Mouse (Mus musculus) hematopoietic stem cell, adult 5-6 weeks (primary cell): ENCODE results near the gene Arxes2. TPM values are rescaled to one million over a fixed set of nuclear protein-coding genes. Genes with fewer than 3 reads are reported as not detected.

ENCODE experiments used
- ATAC-seq, 2 experiments: fragments of 125-278 bp in 1 of 2; replicated peaks in 1 of 2; 2 replicates each; pipeline ENCODE4 v1.8.0; 2016 to 2017; ENCODE audit warnings: inconsistent platforms in 2 of 2, mild to moderate bottlenecking in 2 of 2, moderate number of reproducible peaks in 2 of 2, low read depth in 1 of 2, moderate TSS enrichment in 1 of 2; ENCODE audit not compliant: low FRiP score in 2 of 2, poor library complexity in 2 of 2, severe bottlenecking in 2 of 2, insufficient read depth in 1 of 2, low TSS enrichment in 1 of 2
- total RNA-seq: library from RNA; stranded (forward); fragments of 172-1452, 232-1000 nt; gene quantifications from 2 replicates; pipeline ENCODE4 v1.2.3, GENCODE M21; 2017

Gene Arxes2
- 1.4 and 4.7 TPM in 2 replicates for total RNA-seq

DNA sequence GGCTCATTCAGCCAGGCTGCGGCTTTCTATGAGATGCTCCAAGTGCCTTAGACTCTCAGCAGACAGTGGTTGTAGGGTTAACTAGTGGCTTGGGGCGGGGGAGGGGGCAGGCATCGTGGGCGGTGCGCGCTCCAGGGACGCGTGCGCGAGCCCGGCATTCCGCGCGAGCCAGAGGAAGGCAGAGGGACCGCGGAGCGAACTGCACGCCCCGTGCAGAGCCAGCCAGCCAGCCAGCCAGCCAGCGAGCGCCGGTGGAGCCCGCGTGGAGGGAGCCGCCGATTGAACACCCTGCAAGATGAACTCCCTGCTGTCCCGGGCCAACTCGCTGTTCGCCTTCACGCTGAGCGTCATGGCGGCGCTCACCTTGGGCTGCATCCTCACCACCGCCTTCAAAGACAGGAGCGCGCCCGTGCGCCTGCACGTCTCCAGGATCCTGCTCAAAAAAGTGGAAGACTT, at the start of gene Arxes2:
Gene Arxes2, plus strand, starts transcription at position 161 of the 456 bp plus-strand sequence.
- peak; percentile 58 to 61 for ATAC-seq

- no peak for ATAC-seq
These were observed 44.8 kb upstream of the Arxes2 start for GRCm38 (mm10) chrX:135948699-135949437.

- no peak for ATAC-seq
These were observed 36.5 kb upstream of the Arxes2 start for GRCm38 (mm10) chrX:135956988-135957690.

GRCm38 (mm10) chrX:135957691-135958081, 35.9 kb upstream of the Arxes2 start:
- ATAC-seq: no peak

- no peak for ATAC-seq
These were observed 34.9 kb upstream of the Arxes2 start for GRCm38 (mm10) chrX:135958589-135959225.

DNA sequence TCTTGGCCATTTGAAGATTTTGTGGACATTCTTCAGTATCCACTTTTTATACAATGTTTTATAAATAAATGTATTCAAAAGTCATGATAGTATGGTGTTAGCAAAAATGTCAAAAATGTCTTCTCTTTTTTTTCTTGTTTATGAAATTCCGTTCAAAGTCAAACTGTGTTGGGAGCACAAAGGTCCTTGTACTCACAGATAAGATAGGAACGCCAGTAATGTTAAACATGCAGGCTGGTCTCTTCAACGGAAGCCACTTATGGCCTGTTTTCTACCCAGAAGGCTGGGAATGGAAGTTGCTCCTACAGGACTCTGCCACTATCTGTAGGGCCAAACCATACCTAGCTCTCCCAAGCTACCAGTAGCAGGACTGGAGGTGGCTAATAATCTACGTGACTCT, 34.1 kb upstream of the Arxes2 start:
- ATAC-seq: no peak

DNA sequence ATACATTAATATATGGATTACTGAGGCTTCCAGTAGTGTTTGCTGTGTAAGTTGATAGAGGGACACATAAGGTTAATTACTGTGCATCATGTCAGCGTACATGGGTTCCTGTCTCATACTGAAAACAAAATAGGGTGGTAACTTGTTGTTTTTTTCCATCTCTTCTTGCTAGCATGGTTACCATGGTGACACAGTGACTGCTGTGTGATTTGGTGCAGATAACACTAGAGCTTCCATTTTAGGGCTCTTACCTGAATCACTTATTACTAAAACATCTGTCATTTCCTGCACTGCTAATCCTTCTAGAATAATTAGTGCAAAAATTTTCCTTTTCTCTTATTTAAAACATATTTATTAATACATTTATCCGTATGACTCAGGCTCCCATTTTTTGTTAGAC, 31.3 kb upstream of the Arxes2 start:
- ATAC-seq: no peak

DNA sequence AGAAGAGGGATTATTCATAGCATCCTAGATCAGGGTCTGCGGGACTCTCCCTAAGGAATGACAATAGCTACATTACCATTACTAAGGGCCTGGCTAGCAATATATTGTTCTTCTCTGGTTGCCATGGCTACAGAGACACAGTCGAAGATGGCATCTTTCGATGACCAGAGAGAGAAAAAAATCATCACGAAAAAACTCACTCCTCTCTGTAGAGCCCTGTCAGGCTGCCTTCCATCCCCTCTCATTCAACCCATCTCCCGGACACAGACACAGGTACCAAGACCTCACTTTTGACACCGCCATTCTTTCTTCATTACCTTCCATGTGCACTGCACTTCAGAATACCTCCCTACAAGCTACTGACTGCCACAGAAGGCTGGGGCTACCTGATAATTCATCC, 30.5 kb upstream of the Arxes2 start:
- no peak for ATAC-seq

- 0 out of 4 replicates have a peak, but pooled peaks of 1 of the 2 experiments have one; percentile 67 for ATAC-seq
These were observed 30.0 kb upstream of the Arxes2 start for GRCm38 (mm10) chrX:135963629-135964028.

GRCm38 (mm10) chrX:135973597-135974423, 19.8 kb upstream of the Arxes2 start:
- no peak for ATAC-seq

DNA sequence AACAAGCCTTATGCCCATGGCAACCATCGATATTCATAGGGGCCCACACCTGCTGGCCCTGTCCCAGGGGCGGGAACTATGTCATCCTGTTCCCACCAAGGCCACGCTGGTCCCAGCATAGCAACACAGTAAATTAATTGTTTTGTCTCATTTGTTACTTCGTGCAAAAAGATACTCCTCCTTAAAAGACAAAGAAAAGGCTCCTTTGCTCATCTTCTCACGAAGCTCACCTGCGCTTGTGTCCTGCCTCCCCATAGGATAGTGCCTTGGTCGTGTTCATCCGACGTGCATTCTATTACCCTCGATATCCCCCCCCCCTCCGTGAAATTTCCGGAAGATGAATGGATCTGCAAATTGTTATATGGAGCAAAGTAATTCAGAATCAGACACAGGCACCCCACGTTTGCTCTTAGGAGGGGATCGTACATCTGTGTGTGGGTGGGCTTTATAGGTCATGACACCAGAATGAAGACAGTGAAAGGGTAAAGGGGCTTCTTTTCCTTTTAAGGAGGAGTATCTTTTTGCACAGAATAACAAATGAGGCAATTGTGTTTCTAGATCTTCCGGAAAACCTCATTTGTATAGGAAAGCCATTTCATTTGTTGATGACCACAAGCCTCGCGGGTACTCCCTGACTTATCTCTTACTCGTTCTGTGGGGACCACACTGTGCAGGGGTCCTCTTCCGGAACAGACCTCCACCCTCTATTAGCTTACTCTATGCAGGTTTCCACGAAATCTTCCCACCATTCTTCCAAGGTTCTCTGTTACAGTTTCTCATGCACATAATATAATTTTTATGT, 19.0 kb upstream of the Arxes2 start:
- ATAC-seq: no peak

GRCm38 (mm10) chrX:135975226-135975552, 18.4 kb upstream of the Arxes2 start:
- ATAC-seq: peak; percentile 59 to 69

- no peak for ATAC-seq
These were observed 8.9 kb upstream of the Arxes2 start for GRCm38 (mm10) chrX:135984539-135985260.

DNA sequence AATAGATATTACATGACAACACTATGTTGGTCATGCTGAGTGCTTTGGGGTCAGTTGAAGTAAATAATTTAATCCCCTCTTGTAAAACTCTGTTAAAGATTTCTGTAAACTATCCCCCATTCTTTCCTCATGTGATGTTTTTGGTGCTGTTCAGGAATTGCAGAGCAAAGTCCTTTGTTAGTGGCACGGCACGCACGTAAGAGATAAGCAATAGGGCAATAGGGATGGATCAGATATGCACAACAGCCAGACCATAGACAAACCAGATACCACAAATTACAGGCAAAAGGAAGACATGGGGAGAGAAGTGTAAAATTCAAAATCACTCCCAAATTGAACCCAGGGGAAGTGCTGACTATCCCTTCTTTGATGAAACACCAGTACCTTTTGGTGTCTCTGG, 7.4 kb upstream of the Arxes2 start:
- no peak for ATAC-seq

GRCm38 (mm10) chrX:135990661-135991060, 3.0 kb upstream of the Arxes2 start:
- ATAC-seq: no peak

- peak; percentile 29 to 35; a peak in 3 of 4 replicates for ATAC-seq
These were observed 431 bp upstream of the Arxes2 start for GRCm38 (mm10) chrX:135993192-135993594.
